Mouse (Mus musculus) limb, embryonic 10.5 days (tissue): ENCODE data around the gene Cacnb4. TPM values are rescaled to one million over a fixed set of nuclear protein-coding genes. Genes with fewer than 3 reads are reported as not detected.
A peak's percentile ranks its signal among the peaks of the same experiment; 100 is the strongest.

Source experiments
- DNase-seq: peaks from one replicate; pipeline ENCODE4 v3.0.0-alpha.2; 2017; ENCODE audit warnings: low spot score
- H3K27ac ChIP-seq: fragments of 300-500 bp; sonication (generic); 2 replicates; pipeline ENCODE4 v1.5.1; 2016; ENCODE audit warnings: mild to moderate bottlenecking
- H3K27me3 ChIP-seq: fragments of 300-500 bp; sonication (generic); 2 replicates; pipeline ENCODE4 v1.6.1; 2016; ENCODE audit warnings: low read depth, mild to moderate bottlenecking; ENCODE audit not compliant: poor library complexity, severe bottlenecking
- H3K36me3 ChIP-seq: fragments of 300-500 bp; sonication (generic); 2 replicates; pipeline ENCODE4 v1.6.1; 2016; ENCODE audit warnings: mild to moderate bottlenecking, moderate library complexity
- H3K4me1 ChIP-seq: fragments of 300-500 bp; sonication (generic); 2 replicates; pipeline ENCODE4 v1.6.1; 2016
- H3K4me3 ChIP-seq: fragments of 300-500 bp; sonication (generic); 2 replicates; pipeline ENCODE4 v1.5.1; 2016; ENCODE audit warnings: mild to moderate bottlenecking, moderate library complexity
- H3K9me3 ChIP-seq: fragments of 300-500 bp; sonication (generic); replicated peaks from 2 replicates; pipeline ENCODE4 v1.6.1; 2016; ENCODE audit warnings: mild to moderate bottlenecking
- WGBS: fragments of 180-500 bp; shearing (Covaris S2); methylation state at CpG from one replicate; pipeline ENCODE4 v1.1.7; 2016; 5-methylcytosine and 5-hydroxymethylcytosine counted together
- polyA plus RNA-seq: library from polyadenylated mRNA; unstranded; fragments of >200 nt; fragmentation: Nextera tagmentation; extraction: Ambion mirVana; gene quantifications from 2 replicates; pipeline ENCODE4 v1.2.1, GENCODE M21; 2016

Cacnb4 gene
- polyA plus RNA-seq, 1 experiment from 2014 or later = 0.56 TPM

GRCm38 (mm10) chr2:52590970-52591347 is 85.7 kb downstream of the Cacnb4 start:
- Histone ChIP-seq H3K4me3 (0 out of 2 replicates have a peak overlapping the region, but pooled peaks have one; percentile 7), H3K27ac (peak overlapping the region; percentile 74; the same call in 1 of the 2 replicates), H3K27me3 (no peaks in the 10 kb centered on the region), H3K36me3 (no peaks in the 10 kb centered on the region), H3K4me1 (peaks cover 37% of the 10 kb centered on the region), H3K9me3 (no peaks in the 10 kb centered on the region)
- DNase-seq = peak; percentile 76
- under 1% methylated on average over 5 of the region's 5 CpGs for WGBS

GRCm38 (mm10) chr2:52590340-52590969 is 86.2 kb downstream of the Cacnb4 start:
- Histone ChIP-seq H3K36me3 (no peaks in the 10 kb centered on the region), H3K4me3 (peak overlapping the region; percentile 7; the same call in 1 of the 2 replicates), H3K27me3 (no peaks in the 10 kb centered on the region), H3K9me3 (no peaks in the 10 kb centered on the region), H3K4me1 (peaks cover 37% of the 10 kb centered on the region), H3K27ac (peak overlapping the region; percentile 74)
- WGBS = 67% methylated on average over 7 of the region's 7 CpGs
- DNase-seq = peak; percentile 39

- 88% methylated on average over 4 of the region's 4 CpGs for WGBS
- no peak for DNase-seq
- Histone ChIP-seq H3K4me1 (peaks cover 37% of the 10 kb centered on the region), H3K4me3 (no peak overlapping the region), H3K36me3 (no peaks in the 10 kb centered on the region), H3K9me3 (no peaks in the 10 kb centered on the region), H3K27me3 (no peaks in the 10 kb centered on the region), H3K27ac (peak overlapping the region; percentile 74; the same call in 1 of the 2 replicates)
Measured at GRCm38 (mm10) chr2:52589514-52589913, 87.1 kb downstream of the Cacnb4 start.

- no peaks in the 10 kb centered on the region for H3K36me3 ChIP-seq
- no peaks in the 10 kb centered on the region for H3K9me3 ChIP-seq
- no peak overlapping the region for H3K27ac ChIP-seq
- 90% methylated on average over 4 of the region's 4 CpGs for WGBS
- DNase-seq = no peak
- H3K4me1 ChIP-seq = peaks cover 18% of the 10 kb centered on the region
- no peaks in the 10 kb centered on the region for H3K27me3 ChIP-seq
- H3K4me3 ChIP-seq = no peak overlapping the region
Measured at GRCm38 (mm10) chr2:52585384-52585783, 91.2 kb downstream of the Cacnb4 start.

GRCm38 (mm10) chr2:52581132-52581781 is 95.4 kb downstream of the Cacnb4 start:
- H3K36me3 ChIP-seq = no peaks in the 10 kb centered on the region
- WGBS = 88% methylated on average over 11 of the region's 11 CpGs
- no peak overlapping the region for H3K4me3 ChIP-seq
- H3K4me1 ChIP-seq = peaks cover 8% of the 10 kb centered on the region; the same call in 1 of the 2 replicates
- DNase-seq = no peak
- H3K27ac ChIP-seq = no peak overlapping the region
- H3K27me3 ChIP-seq = no peaks in the 10 kb centered on the region
- no peaks in the 10 kb centered on the region for H3K9me3 ChIP-seq

GRCm38 (mm10) chr2:52580697-52581096 is 95.9 kb downstream of the Cacnb4 start:
- H3K4me1 ChIP-seq = peaks cover 8% of the 10 kb centered on the region; the same call in 1 of the 2 replicates
- no peaks in the 10 kb centered on the region for H3K36me3 ChIP-seq
- WGBS = 79% methylated on average over 5 of the region's 5 CpGs
- H3K9me3 ChIP-seq = no peaks in the 10 kb centered on the region
- no peak for DNase-seq
- no peak overlapping the region for H3K27ac ChIP-seq
- H3K4me3 ChIP-seq = no peak overlapping the region
- no peaks in the 10 kb centered on the region for H3K27me3 ChIP-seq

- DNase-seq = no peak
- whole genome bisulfite sequencing = 75% methylated on average over 3 of the region's 3 CpGs
Measured at GRCm38 (mm10) chr2:52578846-52579245, 97.8 kb downstream of the Cacnb4 start.

GRCm38 (mm10) chr2:52577700-52578099 is 98.9 kb downstream of the Cacnb4 start:
- Histone ChIP-seq H3K4me1 (peaks cover 8% of the 10 kb centered on the region; the same call in 1 of the 2 replicates), H3K36me3 (no peaks in the 10 kb centered on the region), H3K9me3 (no peaks in the 10 kb centered on the region), H3K27ac (no peak overlapping the region), H3K4me3 (no peak overlapping the region), H3K27me3 (no peaks in the 10 kb centered on the region)
- DNase-seq = no peak
- 92% methylated on average over 4 of the region's 4 CpGs for WGBS

More at GRCm38 (mm10) chr2:52578846-52579245, 97.8 kb downstream of the Cacnb4 start:
- Histone ChIP-seq H3K27ac (no peak overlapping the region), H3K4me3 (no peak overlapping the region), H3K4me1 (peaks cover 8% of the 10 kb centered on the region; the same call in 1 of the 2 replicates), H3K9me3 (no peaks in the 10 kb centered on the region), H3K27me3 (no peaks in the 10 kb centered on the region), H3K36me3 (no peaks in the 10 kb centered on the region)

- WGBS = 92% methylated on average over 2 of the region's 2 CpGs
- DNase-seq = no peak
- H3K27ac ChIP-seq = no peak overlapping the region
Measured at GRCm38 (mm10) chr2:52576546-52576945, 100.1 kb downstream of the Cacnb4 start.

GRCm38 (mm10) chr2:52575637-52576175 is 100.9 kb downstream of the Cacnb4 start:
- Histone ChIP-seq H3K4me1 (peaks cover 4% of the 10 kb centered on the region; the same call in 1 of the 2 replicates), H3K4me3 (no peak overlapping the region), H3K36me3 (no peaks in the 10 kb centered on the region), H3K27me3 (no peaks in the 10 kb centered on the region), H3K9me3 (no peaks in the 10 kb centered on the region), H3K27ac (no peak overlapping the region)
- WGBS = 89% methylated on average over 10 of the region's 10 CpGs
- DNase-seq = no peak

More at GRCm38 (mm10) chr2:52576546-52576945, 100.1 kb downstream of the Cacnb4 start:
- no peaks in the 10 kb centered on the region for H3K36me3 ChIP-seq
- H3K27me3 ChIP-seq = no peaks in the 10 kb centered on the region
- peaks cover 8% of the 10 kb centered on the region; the same call in 1 of the 2 replicates for H3K4me1 ChIP-seq
- H3K9me3 ChIP-seq = no peaks in the 10 kb centered on the region
- H3K4me3 ChIP-seq = no peak overlapping the region

- Histone ChIP-seq H3K4me1 (no peaks in the 10 kb centered on the region; the same call in 1 of the 2 replicates), H3K27me3 (no peaks in the 10 kb centered on the region), H3K27ac (no peak overlapping the region), H3K36me3 (no peaks in the 10 kb centered on the region), H3K9me3 (no peaks in the 10 kb centered on the region), H3K4me3 (no peak overlapping the region)
- WGBS = 87% methylated on average over 3 of the region's 3 CpGs
- no peak for DNase-seq
Measured at GRCm38 (mm10) chr2:52574929-52575328, 101.7 kb downstream of the Cacnb4 start.

GRCm38 (mm10) chr2:52572221-52572620 is 104.4 kb downstream of the Cacnb4 start:
- no peaks in the 10 kb centered on the region for H3K36me3 ChIP-seq
- H3K4me1 ChIP-seq = no peaks in the 10 kb centered on the region; the same call in 1 of the 2 replicates
- no peaks in the 10 kb centered on the region for H3K27me3 ChIP-seq
- DNase-seq = no peak
- H3K9me3 ChIP-seq = no peaks in the 10 kb centered on the region
- 84% methylated on average over 6 of the region's 6 CpGs for WGBS
- no peak overlapping the region for H3K4me3 ChIP-seq
- H3K27ac ChIP-seq = no peak overlapping the region
